In genomic region chr1:52422137-52422536, GRCm38 (mm10) we compare ENCODE assay signal across 20 mouse cellular contexts.
DNase-seq lines count a peak whose midpoint lies in the region; ATAC-seq lines count a peak whose summit lies in the region.
"Had no signal": no experiment of that assay in that cellular context is flagged by ENCODE, and none has a peak within 500 bp of the region (broad histone marks: within the 10 kb centered on the region; RNA-seq: fewer than 3 reads in every experiment).

No protein-coding gene starts in this region.

- no peak overlapping the region for H3K9ac ChIP-seq in heart, embryonic 12.5 days
- no peak overlapping the region for H3K9ac ChIP-seq in forebrain, embryonic 14.5 days (ENCODE audit: low read length)
- H3K9ac ChIP-seq in midbrain, embryonic 15.5 days = no peak overlapping the region
- H3K9ac ChIP-seq in forebrain, embryonic 16.5 days (replicated peaks; ENCODE audit: low read depth, low read length) = no peak overlapping the region
- H3K9ac ChIP-seq: forebrain, embryonic 13.5 days had no signal

- H3K27ac ChIP-seq in heart, embryonic 12.5 days (ENCODE audit: poor library complexity, severe bottlenecking) = peak overlapping the region; percentile 61
- no peak overlapping the region for H3K27ac ChIP-seq in forebrain, embryonic 14.5 days (ENCODE audit: low read depth, low read length)
- no peak overlapping the region for H3K27ac ChIP-seq in midbrain, embryonic 15.5 days
- no peak overlapping the region for H3K27ac ChIP-seq in forebrain, embryonic 16.5 days (ENCODE audit: low read length)
- H3K27ac ChIP-seq: forebrain, embryonic 13.5 days; hindbrain, embryonic 10.5 days; hindbrain, postnatal 0 days; limb, embryonic 10.5 days; midbrain, embryonic 10.5 days; stomach, postnatal 0 days had no signal

- H3K4me3 ChIP-seq in heart, embryonic 12.5 days = no peak overlapping the region
- H3K4me3 ChIP-seq in forebrain, embryonic 14.5 days (ENCODE audit: low read depth, low read length) = no peak overlapping the region
- H3K4me3 ChIP-seq in midbrain, embryonic 15.5 days = no peak overlapping the region
- no peak overlapping the region for H3K4me3 ChIP-seq in forebrain, embryonic 16.5 days (replicated peaks; ENCODE audit: low read length)
- H3K4me3 ChIP-seq: forebrain, embryonic 13.5 days; hindbrain, embryonic 10.5 days; limb, embryonic 10.5 days; midbrain, embryonic 10.5 days had no signal

- ATAC-seq in heart, embryonic 12.5 days (ENCODE audit: insufficient number of reproducible peaks, low FRiP score) = peak; percentile 73
- ATAC-seq in forebrain, embryonic 14.5 days = no peak
- no peak for ATAC-seq in midbrain, embryonic 15.5 days (replicated peaks)
- ATAC-seq in forebrain, embryonic 16.5 days = no peak
- ATAC-seq: forebrain, embryonic 13.5 days; hindbrain, postnatal 0 days had no signal

- intact Hi-C loops in heart, postnatal 14 days (cut with DNase I) = no loop called here

- H3K36me3 ChIP-seq in heart, embryonic 12.5 days = no peaks in the 10 kb centered on the region
- no peaks in the 10 kb centered on the region for H3K36me3 ChIP-seq in forebrain, embryonic 14.5 days (ENCODE audit: control insufficient read depth, insufficient read depth, low read length)
- no peaks in the 10 kb centered on the region for H3K36me3 ChIP-seq in midbrain, embryonic 15.5 days (replicated peaks)
- H3K36me3 ChIP-seq in forebrain, embryonic 16.5 days (ENCODE audit: control insufficient read depth, insufficient read depth) = no peaks in the 10 kb centered on the region
- H3K36me3 ChIP-seq: hindbrain, embryonic 10.5 days; limb, embryonic 10.5 days; midbrain, embryonic 10.5 days had no signal

- H3K9me3 ChIP-seq in heart, embryonic 12.5 days (replicated peaks) = no peaks in the 10 kb centered on the region
- H3K9me3 ChIP-seq in forebrain, embryonic 14.5 days (replicated peaks; ENCODE audit: control insufficient read depth, low read length) = no peaks in the 10 kb centered on the region
- no peaks in the 10 kb centered on the region for H3K9me3 ChIP-seq in midbrain, embryonic 15.5 days
- no peaks in the 10 kb centered on the region for H3K9me3 ChIP-seq in forebrain, embryonic 16.5 days (ENCODE audit: control insufficient read depth, low read length)
- H3K9me3 ChIP-seq: forebrain, embryonic 13.5 days; hindbrain, embryonic 10.5 days; limb, embryonic 10.5 days; midbrain, embryonic 10.5 days had no signal

- no peak overlapping the region for H3K4me2 ChIP-seq in heart, embryonic 12.5 days
- H3K4me2 ChIP-seq in forebrain, embryonic 14.5 days (ENCODE audit: low read length) = no peak overlapping the region
- H3K4me2 ChIP-seq in midbrain, embryonic 15.5 days = no peak overlapping the region
- H3K4me2 ChIP-seq in forebrain, embryonic 16.5 days (ENCODE audit: low read length) = no peak overlapping the region
- H3K4me2 ChIP-seq: forebrain, embryonic 13.5 days; liver, embryonic 11.5 days had no signal

- H3K27me3 ChIP-seq in heart, embryonic 12.5 days (replicated peaks) = no peaks in the 10 kb centered on the region
- H3K27me3 ChIP-seq in forebrain, embryonic 14.5 days (replicated peaks; ENCODE audit: control insufficient read depth, insufficient read depth, low read length) = no peaks in the 10 kb centered on the region
- H3K27me3 ChIP-seq in midbrain, embryonic 15.5 days (replicated peaks) = no peaks in the 10 kb centered on the region
- no peaks in the 10 kb centered on the region for H3K27me3 ChIP-seq in forebrain, embryonic 16.5 days (replicated peaks; ENCODE audit: control insufficient read depth, insufficient read depth, low read length)
- H3K27me3 ChIP-seq: forebrain, embryonic 13.5 days had no signal

- 6% methylated on average over 3 of the region's 3 CpGs for WGBS in heart, embryonic 12.5 days
- WGBS in forebrain, embryonic 14.5 days = 85% methylated on average over 3 of the region's 3 CpGs
- WGBS in midbrain, embryonic 15.5 days = 88% methylated on average over 3 of the region's 3 CpGs
- WGBS in forebrain, embryonic 16.5 days = 87% methylated on average over 3 of the region's 3 CpGs

- peaks cover 14% of the 10 kb centered on the region; the same call in 1 of the 2 replicates for H3K4me1 ChIP-seq in heart, embryonic 12.5 days (replicated peaks)
- no peaks in the 10 kb centered on the region for H3K4me1 ChIP-seq in forebrain, embryonic 14.5 days (ENCODE audit: control insufficient read depth, insufficient read depth, low read length)
- no peaks in the 10 kb centered on the region for H3K4me1 ChIP-seq in midbrain, embryonic 15.5 days
- H3K4me1 ChIP-seq in forebrain, embryonic 16.5 days (replicated peaks; ENCODE audit: control insufficient read depth, insufficient read depth, low read length) = no peaks in the 10 kb centered on the region
- H3K4me1 ChIP-seq: forebrain, embryonic 13.5 days; hindbrain, embryonic 10.5 days; limb, embryonic 10.5 days; midbrain, embryonic 10.5 days had no signal

- DNase-seq in urinary bladder, postnatal 14 days (ENCODE audit: low spot score) = peak; percentile 4
- no peak for DNase-seq in urinary bladder, postnatal 4 days (ENCODE audit: low spot score in 2 of 2)
- peak; percentile 16 to 25 for DNase-seq in heart, postnatal 14 days
- DNase-seq in forebrain, embryonic 14.5 days (ENCODE audit: low spot score) = no peak
- DNase-seq: adrenal gland, postnatal 10 days; cerebellum, adult 9-10 months; gastrocnemius, postnatal 14 days; kidney, adult 11 months; kidney, postnatal 25 days; right cerebral cortex, adult 18-20 months had no signal

Comparison
In these comparisons a context has a peak if more than half of its experiments do, and no peak if none do; other contexts are left out.
1. DNase-seq: peak in urinary bladder, postnatal 14 days (single experiment) and heart, postnatal 14 days (2 of 2); none in urinary bladder, postnatal 4 days (0 of 2) and forebrain, embryonic 14.5 days (single experiment).